Mouse (Mus musculus): ENCODE data around the gene Rdh16f1. TPM values are rescaled to one million over a fixed set of nuclear protein-coding genes. Genes with fewer than 3 reads are reported as not detected.
"Not testable (repeated sequence)": the region's sequence is repeated elsewhere in the genome, so short reads cannot be mapped to it uniquely, and the experiment has no call there.

The Rdh16f1 gene
- polyA plus RNA-seq, 1 experiment: not detected

DNA sequence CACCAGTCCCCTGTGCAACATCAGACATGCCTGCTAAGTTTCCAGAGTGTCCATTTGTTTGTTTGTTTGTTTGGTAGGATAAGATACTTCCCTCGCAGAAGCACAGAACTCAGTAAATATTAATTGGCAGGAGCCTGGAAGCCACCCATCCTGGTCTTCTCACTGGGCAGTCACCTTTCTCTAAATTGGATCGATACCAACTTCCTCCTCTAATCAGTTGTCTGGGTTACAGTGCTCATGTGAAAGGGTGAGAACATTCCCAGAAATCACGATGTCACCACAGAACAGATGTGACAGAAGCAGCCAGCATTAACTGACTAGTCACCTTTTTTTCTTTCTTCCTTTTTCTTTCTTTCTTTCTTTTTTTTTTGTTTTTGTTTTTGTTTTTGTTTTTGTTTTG is 4.3 kb upstream of the Rdh16f1 start:
- no peaks in the 10 kb centered on the region for H3K27me3 ChIP-seq (ENCODE audit: control insufficient read depth, insufficient read depth, low read length)
- H3K4me3 ChIP-seq (ENCODE audit: control insufficient read depth, insufficient read depth, low read length): no peak overlapping the region
- H3K4me1 ChIP-seq (replicated peaks; ENCODE audit: control insufficient read depth, insufficient read depth, low read length): no peaks in the 10 kb centered on the region
- TF ChIP-seq POLR2A (IDR thresholded peaks at IDR 0.05; ENCODE audit: control insufficient read depth, extremely low read depth, insufficient read depth, low read length, poor library complexity): no peak
- no peak for TF ChIP-seq CTCF (IDR thresholded peaks at IDR 0.05; ENCODE audit: borderline replicate concordance, control insufficient read depth, extremely low read depth, insufficient read depth, low read length, poor library complexity)
- no peaks in the 10 kb centered on the region for H3K36me3 ChIP-seq (ENCODE audit: control insufficient read depth, insufficient read depth, low read length)
- 66% methylated on average over 3 of the region's 3 CpGs for WGBS
- H3K27ac ChIP-seq (ENCODE audit: control insufficient read depth, insufficient read depth, low read length): no peak overlapping the region
- no peak for DNase-seq

DNA sequence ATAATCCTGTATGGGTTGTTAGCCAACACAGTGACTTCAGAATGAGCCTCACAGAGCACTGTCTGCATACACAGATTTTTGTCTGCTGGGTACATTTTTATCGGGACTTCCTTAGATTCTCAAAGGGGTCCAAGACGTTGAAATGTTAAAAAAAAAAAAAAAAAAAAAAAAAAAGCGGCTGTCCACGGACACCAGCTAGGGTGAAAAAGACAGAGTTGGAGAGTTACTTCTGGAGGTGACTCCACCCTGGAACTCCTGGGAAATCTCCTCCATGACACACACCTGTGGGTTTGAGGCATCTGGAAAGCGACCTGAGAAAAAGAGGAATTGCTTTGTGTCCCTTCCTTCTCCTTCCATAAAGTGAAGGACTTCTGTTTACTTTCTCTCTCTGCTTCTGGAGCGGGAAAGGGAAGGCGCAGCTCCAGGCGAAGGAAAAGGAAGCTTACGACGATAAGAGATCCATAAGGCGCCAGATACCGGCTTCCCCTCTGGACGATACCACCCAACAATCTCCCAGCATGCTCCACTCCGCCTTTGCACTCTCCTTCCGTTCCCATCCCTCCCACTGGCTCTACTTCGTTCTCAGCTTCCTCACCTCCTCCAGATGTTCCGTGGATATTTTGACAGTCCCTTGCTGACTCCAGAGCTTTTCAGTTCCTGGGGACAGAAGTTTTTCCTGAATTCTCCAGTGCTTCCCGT is 3.7 kb upstream of the Rdh16f1 start:
- H3K4me3 ChIP-seq (ENCODE audit: control insufficient read depth, insufficient read depth, low read length): no peak overlapping the region
- no peak for DNase-seq
- H3K4me1 ChIP-seq (replicated peaks; ENCODE audit: control insufficient read depth, insufficient read depth, low read length): no peaks in the 10 kb centered on the region
- WGBS: 51% methylated on average over 18 of the region's 18 CpGs
- no peaks in the 10 kb centered on the region for H3K27me3 ChIP-seq (ENCODE audit: control insufficient read depth, insufficient read depth, low read length)
- H3K27ac ChIP-seq (ENCODE audit: control insufficient read depth, insufficient read depth, low read length): no peak overlapping the region
- no peak for TF ChIP-seq POLR2A (IDR thresholded peaks at IDR 0.05; ENCODE audit: control insufficient read depth, extremely low read depth, insufficient read depth, low read length, poor library complexity)
- no peaks in the 10 kb centered on the region for H3K36me3 ChIP-seq (ENCODE audit: control insufficient read depth, insufficient read depth, low read length)

DNA sequence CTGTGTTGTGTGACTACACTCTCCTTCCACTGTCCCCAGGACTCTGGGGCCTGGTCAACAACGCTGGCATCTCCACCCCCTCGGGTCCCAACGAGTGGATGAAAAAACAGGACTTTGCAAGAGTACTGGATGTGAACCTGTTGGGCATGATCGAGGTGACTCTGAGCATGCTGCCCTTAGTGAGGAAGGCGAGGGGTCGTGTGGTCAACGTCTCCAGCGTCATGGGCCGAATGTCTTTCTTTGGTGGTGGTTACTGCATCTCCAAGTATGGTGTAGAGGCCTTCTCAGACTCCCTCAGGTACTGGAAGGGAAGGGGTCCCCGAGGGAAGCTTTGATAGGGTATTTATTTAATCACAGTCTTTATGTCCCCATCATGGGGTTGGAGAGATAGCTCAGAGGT is 3.3 kb downstream of the Rdh16f1 start:
- not testable (repeated sequence) for H3K4me1 ChIP-seq (replicated peaks; ENCODE audit: control insufficient read depth, insufficient read depth, low read length); DNase-seq; H3K36me3 ChIP-seq (ENCODE audit: control insufficient read depth, insufficient read depth, low read length); H3K27ac ChIP-seq (ENCODE audit: control insufficient read depth, insufficient read depth, low read length); H3K27me3 ChIP-seq (ENCODE audit: control insufficient read depth, insufficient read depth, low read length); H3K4me3 ChIP-seq (ENCODE audit: control insufficient read depth, insufficient read depth, low read length)
- WGBS: 94% methylated on average over 10 of the region's 10 CpGs

DNA sequence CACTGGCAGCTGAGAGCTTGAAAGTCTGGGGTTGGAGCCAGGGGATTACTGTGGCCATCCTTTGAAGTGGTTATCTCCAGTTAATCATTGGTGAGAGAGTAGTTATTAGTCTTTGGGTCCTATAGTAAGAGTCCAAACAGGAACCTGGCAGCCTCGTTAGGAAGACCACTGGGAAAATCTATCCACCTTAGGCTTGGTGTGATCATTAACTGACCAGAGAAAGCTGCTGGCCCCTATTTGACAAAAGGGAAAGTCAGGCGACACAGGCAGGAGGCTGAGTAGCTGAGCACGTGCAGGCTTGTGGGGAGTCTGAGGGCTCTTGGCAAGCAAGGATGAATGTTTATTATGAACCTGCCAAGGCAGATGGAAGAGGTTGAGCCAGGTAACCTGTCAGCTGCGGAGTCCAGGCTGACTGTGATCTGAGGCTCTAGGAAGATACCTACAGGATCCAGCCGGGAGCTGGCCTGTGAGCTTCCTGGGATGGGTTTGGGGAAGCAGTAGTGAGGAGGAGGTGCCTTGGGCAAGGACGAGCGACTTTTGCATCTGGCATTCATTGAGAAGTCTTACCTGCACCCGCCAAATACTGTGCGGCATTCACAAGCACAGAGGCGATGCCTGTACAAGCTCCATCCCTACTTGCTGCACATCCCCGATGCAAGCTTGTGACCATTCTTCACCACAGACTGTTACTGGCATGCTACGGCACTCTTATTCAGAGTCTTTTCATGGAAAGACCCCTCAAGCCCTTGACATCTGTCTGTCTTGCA is 4.5 kb downstream of the Rdh16f1 start:
- no peak for TF ChIP-seq POLR2A (IDR thresholded peaks at IDR 0.05; ENCODE audit: control insufficient read depth, extremely low read depth, insufficient read depth, low read length, poor library complexity)
- no peak for TF ChIP-seq CTCF (IDR thresholded peaks at IDR 0.05; ENCODE audit: borderline replicate concordance, control insufficient read depth, extremely low read depth, insufficient read depth, low read length, poor library complexity)
- Histone ChIP-seq H3K27ac (ENCODE audit: control insufficient read depth, insufficient read depth, low read length) (no peak overlapping the region), H3K36me3 (ENCODE audit: control insufficient read depth, insufficient read depth, low read length) (no peaks in the 10 kb centered on the region), H3K27me3 (ENCODE audit: control insufficient read depth, insufficient read depth, low read length) (no peaks in the 10 kb centered on the region), H3K4me3 (ENCODE audit: control insufficient read depth, insufficient read depth, low read length) (no peak overlapping the region), H3K4me1 (replicated peaks; ENCODE audit: control insufficient read depth, insufficient read depth, low read length) (no peaks in the 10 kb centered on the region)
- DNase-seq: no peak
- WGBS: 76% methylated on average over 12 of the region's 12 CpGs

DNA sequence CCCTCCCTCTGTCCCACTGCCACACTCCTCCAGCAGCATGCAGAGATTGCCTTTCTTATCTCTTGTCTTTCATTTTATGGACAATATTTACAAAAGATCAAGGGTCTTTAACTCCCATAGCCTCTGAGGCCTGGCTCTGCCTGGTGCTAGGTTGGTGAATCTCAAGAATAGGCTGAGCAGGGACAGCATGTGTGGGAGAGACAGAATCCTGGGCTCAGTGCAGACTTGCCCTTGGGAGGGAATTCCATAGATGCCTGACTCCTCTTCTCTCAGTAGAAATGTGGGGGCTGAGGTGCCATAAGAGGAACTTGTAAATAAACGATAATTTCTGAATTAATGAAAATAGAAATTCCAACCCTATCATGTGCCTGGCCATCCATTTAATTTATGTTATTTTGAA is 7.0 kb downstream of the Rdh16f1 start:
- Histone ChIP-seq H3K36me3 (ENCODE audit: control insufficient read depth, insufficient read depth, low read length) (no peaks in the 10 kb centered on the region), H3K27me3 (ENCODE audit: control insufficient read depth, insufficient read depth, low read length) (no peaks in the 10 kb centered on the region), H3K4me1 (replicated peaks; ENCODE audit: control insufficient read depth, insufficient read depth, low read length) (no peaks in the 10 kb centered on the region), H3K27ac (ENCODE audit: control insufficient read depth, insufficient read depth, low read length) (no peak overlapping the region), H3K4me3 (ENCODE audit: control insufficient read depth, insufficient read depth, low read length) (no peak overlapping the region)
- TF ChIP-seq CTCF (IDR thresholded peaks at IDR 0.05; ENCODE audit: borderline replicate concordance, control insufficient read depth, extremely low read depth, insufficient read depth, low read length, poor library complexity) (no peak), POLR2A (IDR thresholded peaks at IDR 0.05; ENCODE audit: control insufficient read depth, extremely low read depth, insufficient read depth, low read length, poor library complexity) (no peak)
- DNase-seq: no peak
- 88% methylated on average over 1 of the region's 1 CpGs for WGBS

DNA sequence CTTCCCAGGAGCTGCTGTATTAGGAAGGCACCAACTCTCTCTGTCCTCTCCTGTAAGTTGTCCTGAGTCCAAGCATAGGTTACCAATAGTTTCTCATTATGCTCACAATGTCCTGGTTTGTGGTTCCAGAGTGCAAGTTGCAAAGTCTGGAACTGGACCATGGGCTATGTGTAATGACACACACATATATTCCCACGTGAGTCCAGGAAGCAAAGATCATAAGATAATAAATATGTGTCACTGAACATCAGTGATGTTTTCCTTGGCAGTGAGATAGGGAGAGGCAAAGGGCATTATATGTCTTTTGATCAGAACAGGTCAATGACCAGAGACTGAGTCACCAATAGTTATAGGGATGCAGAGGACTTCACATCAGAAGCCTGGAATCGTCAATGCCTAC is 16.4 kb downstream of the Rdh16f1 start, which contains the start of gene Rdh9:
Gene Rdh9, plus strand, starts transcription at position 376 of the 400 bp plus-strand sequence.
- Histone ChIP-seq H3K36me3 (ENCODE audit: control insufficient read depth, insufficient read depth, low read length) (no peaks in the 10 kb centered on the region), H3K4me1 (replicated peaks; ENCODE audit: control insufficient read depth, insufficient read depth, low read length) (no peaks in the 10 kb centered on the region), H3K4me3 (ENCODE audit: control insufficient read depth, insufficient read depth, low read length) (no peak within 1 kb of the TSS), H3K27ac (ENCODE audit: control insufficient read depth, insufficient read depth, low read length) (no peak within 1 kb of the TSS), H3K27me3 (ENCODE audit: control insufficient read depth, insufficient read depth, low read length) (no peaks in the 10 kb centered on the region)
- WGBS: 80% methylated on average over 2 of the region's 2 CpGs
- no peak for DNase-seq
- TF ChIP-seq POLR2A (IDR thresholded peaks at IDR 0.05; ENCODE audit: control insufficient read depth, extremely low read depth, insufficient read depth, low read length, poor library complexity): no peak
- TF ChIP-seq CTCF (IDR thresholded peaks at IDR 0.05; ENCODE audit: borderline replicate concordance, control insufficient read depth, extremely low read depth, insufficient read depth, low read length, poor library complexity): no peak

DNA sequence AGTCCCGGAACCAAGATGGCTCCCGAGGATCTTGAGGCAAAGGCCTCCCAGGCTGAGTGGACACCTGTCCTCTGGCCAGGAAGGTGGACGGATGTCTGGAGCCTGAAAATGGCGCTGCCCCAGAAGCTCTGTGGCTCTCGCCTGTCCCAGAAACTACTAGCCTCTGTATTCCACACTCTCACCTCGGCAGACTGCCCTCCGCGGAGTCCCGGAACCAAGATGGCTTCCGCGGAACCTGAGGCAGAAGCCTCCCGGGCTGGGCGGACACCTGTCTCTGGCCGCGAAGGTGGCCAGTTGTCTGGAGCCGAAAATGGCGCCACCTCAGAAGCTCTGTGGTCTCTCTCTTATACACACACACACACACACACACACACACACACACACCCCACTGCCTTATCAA is 22.7 kb downstream of the Rdh16f1 start:
- H3K4me3 ChIP-seq (ENCODE audit: control insufficient read depth, insufficient read depth, low read length); DNase-seq: not testable (repeated sequence)
- WGBS: 98% methylated on average over 17 of the region's 17 CpGs

DNA sequence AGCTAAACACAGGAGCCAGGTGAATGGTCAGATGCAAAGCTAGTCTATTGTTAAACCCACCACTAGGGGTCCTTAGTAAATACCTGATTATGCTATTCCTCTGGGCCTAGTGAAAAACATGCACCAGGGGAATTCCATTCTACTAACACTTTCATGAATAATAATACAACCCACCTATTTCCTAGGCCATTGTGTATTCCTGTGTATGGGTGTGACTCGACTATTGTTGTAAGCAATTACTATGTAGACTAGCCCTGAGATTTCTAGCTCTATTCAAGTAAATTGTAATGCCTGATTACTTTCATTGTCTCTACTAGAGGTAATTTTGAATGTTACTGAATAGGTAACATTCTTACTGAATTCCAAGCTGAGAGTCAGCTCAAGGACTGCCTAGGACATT is 25.8 kb downstream of the Rdh16f1 start:
- DNase-seq; H3K27me3 ChIP-seq (ENCODE audit: control insufficient read depth, insufficient read depth, low read length); H3K27ac ChIP-seq (ENCODE audit: control insufficient read depth, insufficient read depth, low read length); H3K4me3 ChIP-seq (ENCODE audit: control insufficient read depth, insufficient read depth, low read length); H3K4me1 ChIP-seq (replicated peaks; ENCODE audit: control insufficient read depth, insufficient read depth, low read length); H3K36me3 ChIP-seq (ENCODE audit: control insufficient read depth, insufficient read depth, low read length): not testable (repeated sequence)
- WGBS: 86% methylated on average over 1 of the region's 1 CpGs

More for the DNA sequence above, 22.7 kb downstream of the Rdh16f1 start:
- not testable (repeated sequence) for H3K27me3 ChIP-seq (ENCODE audit: control insufficient read depth, insufficient read depth, low read length); H3K27ac ChIP-seq (ENCODE audit: control insufficient read depth, insufficient read depth, low read length); H3K4me1 ChIP-seq (replicated peaks; ENCODE audit: control insufficient read depth, insufficient read depth, low read length); H3K36me3 ChIP-seq (ENCODE audit: control insufficient read depth, insufficient read depth, low read length)

Data from thymus, adult 2 months (tissue).